Mouse (Mus musculus) midbrain, embryonic 16.5 days (tissue): ENCODE results near the gene Nfu1. TPM values are rescaled to one million over a fixed set of nuclear protein-coding genes. Genes with fewer than 3 reads are reported as not detected.

Source experiments
- ATAC-seq: fragments of 200-750 bp; cut with Nextera tagmentation; 2 replicates; pipeline ENCODE4 v1.8.0; 2017; ENCODE audit warnings: moderate TSS enrichment
- H3K27ac ChIP-seq: fragments of 300-500 bp; sonication (generic); 2 replicates; pipeline ENCODE4 v1.5.1; 2014; ENCODE audit warnings: mild to moderate bottlenecking, low read length, mixed read lengths
- H3K27me3 ChIP-seq: fragments of 300-500 bp; sonication (generic); 2 replicates; pipeline ENCODE4 v1.6.1; 2014; ENCODE audit warnings: low read depth, low read length, mixed read lengths; ENCODE audit not compliant: control insufficient read depth, insufficient read depth
- H3K36me3 ChIP-seq: fragments of 300-500 bp; sonication (generic); 2 replicates; pipeline ENCODE4 v1.6.1; 2014; ENCODE audit warnings: mild to moderate bottlenecking, low read length, moderate library complexity, mixed read lengths; ENCODE audit not compliant: control insufficient read depth, insufficient read depth
- H3K4me1 ChIP-seq: fragments of 300-500 bp; sonication (generic); 2 replicates; pipeline ENCODE4 v1.6.1; 2014; ENCODE audit warnings: mild to moderate bottlenecking, low read length, mixed read lengths; ENCODE audit not compliant: control insufficient read depth, insufficient read depth
- H3K4me2 ChIP-seq: fragments of 300-500 bp; sonication (generic); 2 replicates; pipeline ENCODE4 v1.6.1; 2014; ENCODE audit warnings: mild to moderate bottlenecking, low read length, mixed read lengths
- H3K4me3 ChIP-seq: fragments of 300-500 bp; sonication (generic); 2 replicates; pipeline ENCODE4 v1.5.1; 2014; ENCODE audit warnings: low read depth, mild to moderate bottlenecking, low read length, moderate library complexity, mixed read lengths
- H3K9ac ChIP-seq: fragments of 300-500 bp; sonication (generic); 2 replicates; pipeline ENCODE4 v1.6.1; 2014; ENCODE audit warnings: low read depth, low read length, mixed read lengths
- H3K9me3 ChIP-seq: fragments of 300-500 bp; sonication (generic); replicated peaks from 2 replicates; pipeline ENCODE4 v1.6.1; 2014; ENCODE audit warnings: mild to moderate bottlenecking, low read length, mixed read lengths; ENCODE audit not compliant: control insufficient read depth, poor library complexity, severe bottlenecking
- WGBS: fragments of 180-500 bp; shearing (Covaris S2); extraction: QIAGEN DNeasy Blood & Tissue Kit; methylation state at CpG from one replicate; pipeline ENCODE4 v1.1.7; 2014; 5-methylcytosine and 5-hydroxymethylcytosine counted together
- polyA plus RNA-seq: library from polyadenylated mRNA; unstranded; fragments of >200 nt; fragmentation: Nextera tagmentation; extraction: Ambion mirVana; gene quantifications from 2 replicates; pipeline ENCODE4 v1.2.1, GENCODE M21; 2015

The Nfu1 gene
- polyA plus RNA-seq, 1 experiment from 2014 or later = 148 TPM

DNA sequence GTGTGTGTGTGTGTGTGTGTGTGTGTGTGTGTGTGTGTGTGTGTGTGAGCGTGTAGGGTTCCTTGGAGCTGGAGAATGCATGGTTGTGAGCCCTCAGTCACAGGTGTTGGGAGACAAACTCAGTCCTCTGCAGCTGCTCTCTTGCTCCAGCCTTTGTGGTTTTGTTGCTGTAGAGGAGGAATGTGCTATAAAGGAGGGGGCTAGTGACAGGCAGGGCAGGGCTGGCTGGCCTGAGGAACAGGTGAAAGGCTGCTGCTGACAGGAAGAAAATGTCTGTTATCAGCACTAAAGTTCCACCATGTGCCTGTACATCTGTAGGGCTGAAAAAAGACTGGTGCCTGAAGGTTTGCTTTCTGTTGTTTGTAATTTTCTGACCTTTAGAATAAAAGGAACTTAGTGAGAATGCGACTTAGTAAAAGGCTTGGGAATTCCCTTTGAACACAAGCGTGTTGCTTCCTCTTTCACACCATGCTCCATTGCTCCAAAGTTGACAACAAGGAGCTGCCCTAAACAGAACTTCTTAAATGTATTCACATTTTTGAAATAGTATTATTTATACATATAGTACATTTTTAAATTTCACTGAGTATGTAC, 66.2 kb downstream of the Nfu1 start:
- H3K4me1 ChIP-seq = no peaks in the 10 kb centered on the region
- H3K36me3 ChIP-seq = peaks cover 31% of the 10 kb centered on the region
- H3K4me2 ChIP-seq = no peak overlapping the region
- no peak overlapping the region for H3K4me3 ChIP-seq
- no peak for ATAC-seq
- no peak overlapping the region for H3K27ac ChIP-seq
- no peaks in the 10 kb centered on the region for H3K27me3 ChIP-seq
- 80% methylated on average over 3 of the region's 3 CpGs for WGBS
- H3K9ac ChIP-seq = no peak overlapping the region
- no peaks in the 10 kb centered on the region for H3K9me3 ChIP-seq

Other genes starting within 250 kb of the Nfu1 start
- 4.6 TPM in 2 replicates for gene Anxa4, start 215.7 kb upstream of the Nfu1 start, polyA plus RNA-seq
- gene Aak1, start 159.7 kb upstream of the Nfu1 start, polyA plus RNA-seq = 44.6 and 47.8 TPM in 2 replicates
- 28.4 and 30.0 TPM in 2 replicates for gene Gfpt1, start 33.6 kb downstream of the Nfu1 start, polyA plus RNA-seq
- gene D6Ertd527e, start 95.5 kb downstream of the Nfu1 start, polyA plus RNA-seq = 0.19 TPM in 1 of 2 replicates, not detected in the other